Mouse (Mus musculus): Measurements from ENCODE around the gene Sh3pxd2a. TPM values are rescaled to one million over a fixed set of nuclear protein-coding genes. Genes with fewer than 3 reads are reported as not detected.

The Sh3pxd2a gene
- total and polyA plus RNA-seq, 3 experiments, result 3.9 to 11.3 TPM; not detected in 1

DNA sequence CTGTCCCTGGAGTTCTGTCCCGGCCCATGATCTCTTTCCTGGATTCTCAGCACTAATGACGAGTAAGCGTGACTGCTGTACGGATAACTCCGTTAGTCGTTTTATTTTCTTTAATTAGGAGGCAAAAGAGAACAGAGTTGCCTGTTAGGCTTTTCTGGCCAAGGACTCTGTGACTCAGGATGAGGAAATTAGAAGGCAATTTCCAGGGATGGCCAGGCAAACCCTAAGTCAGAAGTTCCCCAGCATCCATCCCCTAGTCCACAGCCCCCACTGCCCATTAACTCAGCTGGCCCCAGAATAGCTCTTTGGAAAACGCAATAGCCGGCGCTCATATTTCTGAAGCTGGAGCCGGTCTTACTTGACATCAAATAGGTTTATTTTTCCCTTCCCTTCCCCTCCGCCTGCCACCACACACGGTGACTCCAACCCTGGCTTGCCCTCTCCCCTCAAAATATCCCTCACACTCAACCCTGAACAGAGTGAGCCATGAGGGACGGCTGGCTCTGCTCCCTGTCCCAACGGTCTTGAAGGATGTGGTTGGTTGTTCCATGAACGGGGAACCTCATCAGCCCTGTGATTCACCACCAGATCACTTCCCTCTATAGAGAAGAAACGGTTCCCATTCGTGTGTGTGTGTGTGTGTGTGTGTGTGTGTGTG, 5.6 kb downstream of the Sh3pxd2a start:
- Histone ChIP-seq H3K27ac (ENCODE audit: control insufficient read depth, low read depth, low read length) (no peak overlapping the region), H3K4me1 (ENCODE audit: control insufficient read depth in 1 of 2, insufficient read depth in 2 of 2, low read length in 2 of 2) (no peaks in the 10 kb centered on the region)
- no peak for TF ChIP-seq BHLHE40 (IDR thresholded peaks at IDR 0.05; ENCODE audit: borderline replicate concordance, low read depth, low read length)
- TF ChIP-seq KAT2A (conservative IDR thresholded peaks at IDR 0.05; ENCODE audit: low read depth, low read length), result no peak
- TF ChIP-seq MAFK (IDR thresholded peaks at IDR 0.05; ENCODE audit: borderline replicate concordance, low read depth, low read length), result no peak
- no peak for TF ChIP-seq EP300 (IDR thresholded peaks at IDR 0.05; ENCODE audit: low read depth in 1 of 2, low read length in 2 of 2)
- TF ChIP-seq POLR2A (IDR thresholded peaks at IDR 0.05; ENCODE audit: control insufficient read depth in 1 of 2, insufficient read depth in 1 of 2, low read depth in 1 of 2, low read length in 2 of 2, poor library complexity in 1 of 2), result no peak
- TF ChIP-seq ELF1 (IDR thresholded peaks at IDR 0.05; ENCODE audit: low read depth, low read length), result no peak
- TF ChIP-seq MAZ (IDR thresholded peaks at IDR 0.05; ENCODE audit: low read depth, low read length), result no peak
- no peak for TF ChIP-seq RCOR1 (IDR thresholded peaks at IDR 0.05; ENCODE audit: low read depth, low read length)
- no peak for TF ChIP-seq SIN3A (IDR thresholded peaks at IDR 0.05; ENCODE audit: low read length)
- no peak for TF ChIP-seq GABPA (IDR thresholded peaks at IDR 0.05; ENCODE audit: low read depth, low read length)
- no peak for TF ChIP-seq USF1 (IDR thresholded peaks at IDR 0.05; ENCODE audit: low read depth, low read length)

DNA sequence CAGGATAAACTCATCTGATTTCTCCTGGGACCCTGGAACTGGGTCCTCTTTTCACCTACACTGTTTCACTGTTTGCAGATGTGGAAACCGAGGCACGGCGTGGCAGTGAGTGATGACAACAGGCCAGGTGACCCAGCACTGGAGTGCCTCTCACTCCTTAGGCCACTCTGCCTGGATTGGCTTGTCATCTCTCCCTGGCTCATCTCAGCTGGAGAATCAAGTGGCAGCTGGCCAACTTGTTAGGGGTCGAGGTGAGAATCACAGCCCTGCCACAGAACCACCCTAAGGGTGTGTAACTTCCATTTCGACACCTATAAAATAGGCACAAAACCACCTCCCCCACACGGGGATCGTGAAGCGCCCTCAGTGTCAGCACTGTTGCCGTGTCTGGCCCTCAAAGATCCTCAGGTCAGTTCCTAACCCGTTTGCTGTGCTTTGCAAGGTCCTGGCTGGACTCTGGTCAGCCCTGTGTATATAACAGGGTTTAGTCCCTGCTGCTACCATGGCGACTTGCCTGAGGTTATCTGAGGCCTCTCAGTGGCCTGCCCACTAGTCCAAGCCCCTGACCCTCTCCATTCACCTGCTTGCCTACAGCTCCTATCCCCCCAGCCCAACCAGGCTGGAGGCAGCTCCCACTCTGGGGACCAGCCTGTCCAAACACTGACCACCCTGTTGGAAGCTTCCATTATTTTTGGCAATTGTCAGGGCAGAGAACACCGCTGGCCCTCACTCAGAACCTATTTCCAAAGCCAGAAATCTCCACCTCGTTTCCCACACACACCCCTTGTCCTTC, 6.3 kb downstream of the Sh3pxd2a start:
- no peak for DNase-seq (ENCODE audit: low read depth, low spot score)
- H3K79me2 ChIP-seq (ENCODE audit: control insufficient read depth, insufficient read depth, low read length, poor library complexity), result no peaks in the 10 kb centered on the region
- no peaks in the 10 kb centered on the region for H3K36me3 ChIP-seq (ENCODE audit: control insufficient read depth in 1 of 2, insufficient read depth in 2 of 2, low read length in 2 of 2)
- TF ChIP-seq POLR2AphosphoS2 (IDR thresholded peaks at IDR 0.05; ENCODE audit: low read length) (no peak), ZNF384 (IDR thresholded peaks at IDR 0.05; ENCODE audit: low read depth, low read length) (no peak), POLR2A (IDR thresholded peaks at IDR 0.05; ENCODE audit: control insufficient read depth in 1 of 2, insufficient read depth in 1 of 2, low read depth in 1 of 2, low read length in 2 of 2, poor library complexity in 1 of 2) (no peak), SIN3A (IDR thresholded peaks at IDR 0.05; ENCODE audit: low read length) (no peak)
- H3K4me3 ChIP-seq (ENCODE audit: control insufficient read depth in 1 of 2, insufficient read depth in 1 of 2, low read depth in 2 of 2, low read length in 2 of 2), result no peak overlapping the region
- H3K27me3 ChIP-seq (ENCODE audit: control insufficient read depth in 1 of 2, insufficient read depth in 2 of 2, low read length in 2 of 2), result no peaks in the 10 kb centered on the region
- H3K9ac ChIP-seq (ENCODE audit: control insufficient read depth, low read depth, low read length, poor library complexity, severe bottlenecking), result no peak overlapping the region
- no peaks in the 10 kb centered on the region for H3K4me1 ChIP-seq (ENCODE audit: control insufficient read depth in 1 of 2, insufficient read depth in 2 of 2, low read length in 2 of 2)
- H3K27ac ChIP-seq (ENCODE audit: control insufficient read depth, low read depth, low read length), result no peak overlapping the region
- no peaks in the 10 kb centered on the region for H3K9me3 ChIP-seq (replicated peaks; ENCODE audit: insufficient read depth, low read length)

More for the DNA sequence above, 5.6 kb downstream of the Sh3pxd2a start:
- H3K79me2 ChIP-seq (ENCODE audit: control insufficient read depth, insufficient read depth, low read length, poor library complexity), result no peaks in the 10 kb centered on the region
- no peak overlapping the region for H3K9ac ChIP-seq (ENCODE audit: control insufficient read depth, low read depth, low read length, poor library complexity, severe bottlenecking)
- DNase-seq (ENCODE audit: low read depth, low spot score), result no peak
- no peaks in the 10 kb centered on the region for H3K36me3 ChIP-seq (ENCODE audit: control insufficient read depth in 1 of 2, insufficient read depth in 2 of 2, low read length in 2 of 2)
- H3K4me3 ChIP-seq (ENCODE audit: control insufficient read depth in 1 of 2, insufficient read depth in 1 of 2, low read depth in 2 of 2, low read length in 2 of 2), result no peak overlapping the region
- H3K27me3 ChIP-seq (ENCODE audit: control insufficient read depth in 1 of 2, insufficient read depth in 2 of 2, low read length in 2 of 2), result no peaks in the 10 kb centered on the region
- H3K9me3 ChIP-seq (replicated peaks; ENCODE audit: insufficient read depth, low read length), result no peaks in the 10 kb centered on the region
